Mouse (Mus musculus): ENCODE results near the gene Gstp1.
"Not testable (repeated sequence)": the region's sequence is repeated elsewhere in the genome, so short reads cannot be mapped to it uniquely, and the experiment has no call there.

Gstp1 gene

DNA sequence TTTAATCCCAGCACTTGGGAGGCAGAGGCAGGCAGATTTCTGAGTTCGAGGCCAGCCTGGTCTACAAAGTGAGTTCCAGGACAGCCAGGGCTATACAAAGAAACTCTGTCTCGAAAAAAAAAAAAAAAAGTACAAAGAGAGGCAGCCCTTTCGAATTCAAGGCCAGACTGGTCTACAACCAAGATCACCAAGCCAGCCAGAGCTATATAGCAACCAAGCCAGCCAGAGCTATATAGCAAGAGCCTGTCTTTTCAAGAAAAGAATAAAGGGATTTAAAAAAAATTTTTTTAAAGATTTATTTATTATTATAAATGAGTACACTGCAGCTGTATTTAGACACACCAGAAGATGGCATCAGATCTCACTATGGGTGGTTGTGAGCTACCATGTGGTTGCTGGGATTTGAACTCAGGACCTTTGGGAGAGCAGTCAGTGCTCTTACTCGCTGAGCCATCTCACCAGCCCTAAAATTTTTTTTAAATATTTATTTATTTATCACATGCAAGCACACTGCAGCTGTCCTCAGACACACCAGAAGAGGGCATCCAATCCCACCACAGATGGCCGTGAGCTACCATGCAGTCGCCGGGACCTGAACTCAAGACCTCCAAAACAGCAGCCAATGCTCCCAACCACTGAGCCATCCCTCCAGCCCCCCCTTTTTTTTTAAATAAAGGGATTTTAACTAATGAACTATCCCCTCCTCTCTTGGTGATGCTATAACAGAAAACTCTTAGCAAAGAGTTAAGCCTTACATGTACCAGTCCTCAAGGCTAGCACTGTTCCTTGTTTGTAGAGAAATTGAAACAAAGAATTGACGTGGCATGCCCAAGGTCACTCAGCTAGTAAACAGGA, 22.5 kb upstream of the Gstp1 start:
- not testable (repeated sequence) for DNase-seq

DNA sequence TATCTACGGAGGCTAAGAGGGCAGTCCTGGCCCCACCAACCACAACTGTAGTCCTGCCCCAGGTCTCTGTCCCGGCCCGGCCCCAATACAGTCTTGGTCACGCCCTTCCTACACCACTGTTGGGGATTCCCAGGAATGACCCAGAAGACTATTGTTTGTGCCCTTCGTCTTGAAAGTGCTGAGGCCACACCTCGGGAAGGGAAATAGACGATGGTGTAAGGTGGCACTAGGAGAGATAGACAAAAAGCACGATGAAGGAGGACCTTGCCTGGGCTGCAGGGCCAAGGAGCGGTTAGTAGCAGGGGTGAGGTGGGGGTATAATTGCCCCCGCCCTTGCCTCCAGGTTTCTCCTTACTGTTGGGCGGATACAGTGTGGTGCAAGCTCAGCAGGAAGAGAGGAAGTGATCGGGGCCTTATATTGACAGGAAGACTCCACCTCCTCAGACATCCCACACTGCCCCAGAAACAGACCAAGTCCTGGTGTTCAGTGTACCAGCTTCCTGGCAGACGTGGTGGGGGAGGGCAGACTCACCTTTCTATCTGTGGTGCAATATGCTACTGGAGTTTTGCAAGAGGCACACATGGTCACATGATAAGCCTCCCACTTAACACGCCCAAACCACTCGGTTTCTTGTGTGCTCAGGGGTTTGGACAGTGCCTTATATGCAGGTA, 21.4 kb upstream of the Gstp1 start, which contains the start of gene Gstp3:
Gstp3 (minus strand) TSS at position 501 of the 672 bp plus-strand sequence.
- DNase-seq: peak; percentile 49

DNA sequence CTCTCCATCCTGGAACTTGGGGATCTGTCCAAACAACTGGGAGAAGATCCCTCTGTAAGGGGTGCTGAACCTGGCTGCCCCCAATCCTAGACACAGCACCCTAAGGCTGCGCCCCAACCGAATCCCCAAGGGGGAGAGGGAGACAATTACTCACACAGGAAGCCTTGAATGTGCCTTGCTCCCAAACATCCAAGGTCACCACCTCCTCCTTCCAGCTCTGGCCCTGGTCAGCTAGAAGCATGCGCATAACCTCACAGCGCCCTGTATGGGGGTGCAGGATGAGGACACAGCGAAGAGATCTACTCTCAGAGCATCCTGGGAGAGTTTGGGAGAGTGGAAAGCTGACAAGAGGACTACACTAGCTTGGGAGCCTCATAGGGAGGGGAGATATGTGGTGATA, 20.8 kb upstream of the Gstp1 start:
- no peak for DNase-seq

DNA sequence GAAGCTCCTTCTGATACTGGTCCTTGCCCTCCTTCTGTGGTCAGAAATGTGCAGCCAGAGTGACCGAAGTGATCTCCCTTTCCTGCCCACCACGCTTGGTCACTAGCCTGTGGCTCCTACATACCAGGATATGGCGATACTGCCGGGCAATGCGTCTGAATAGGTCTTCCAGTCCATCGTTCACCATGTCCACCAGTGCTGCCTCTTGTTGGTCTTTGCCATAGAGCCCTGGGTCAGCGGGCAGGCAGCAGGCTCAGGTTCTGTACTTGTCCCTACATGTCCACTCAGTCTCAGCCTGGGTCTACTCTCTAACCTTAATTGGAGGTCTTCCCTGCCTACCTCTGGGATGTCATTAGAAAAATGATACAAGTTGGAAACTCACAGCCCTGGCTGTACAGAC, 20.2 kb upstream of the Gstp1 start:
- no peak for DNase-seq

DNA sequence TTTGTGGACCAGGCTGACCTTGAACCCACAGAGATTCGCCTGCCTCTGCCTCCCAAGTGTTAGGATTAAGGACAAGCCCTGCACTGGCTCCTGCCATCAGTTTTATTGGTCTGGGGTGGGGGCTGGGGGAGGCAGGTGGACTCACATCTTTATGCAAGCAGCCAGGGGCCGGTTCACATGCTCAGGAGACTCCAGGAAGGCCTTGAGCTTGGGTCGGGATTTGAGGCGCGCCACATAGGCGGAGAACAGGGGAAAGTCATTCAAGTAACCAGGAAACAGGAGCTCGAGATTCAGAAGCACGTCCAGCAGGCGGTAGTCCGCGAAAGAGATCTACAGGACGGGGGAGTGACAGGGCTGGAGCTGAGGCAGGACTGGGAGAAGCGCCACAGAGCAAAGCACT, 19.6 kb upstream of the Gstp1 start:
- no peak for DNase-seq

DNA sequence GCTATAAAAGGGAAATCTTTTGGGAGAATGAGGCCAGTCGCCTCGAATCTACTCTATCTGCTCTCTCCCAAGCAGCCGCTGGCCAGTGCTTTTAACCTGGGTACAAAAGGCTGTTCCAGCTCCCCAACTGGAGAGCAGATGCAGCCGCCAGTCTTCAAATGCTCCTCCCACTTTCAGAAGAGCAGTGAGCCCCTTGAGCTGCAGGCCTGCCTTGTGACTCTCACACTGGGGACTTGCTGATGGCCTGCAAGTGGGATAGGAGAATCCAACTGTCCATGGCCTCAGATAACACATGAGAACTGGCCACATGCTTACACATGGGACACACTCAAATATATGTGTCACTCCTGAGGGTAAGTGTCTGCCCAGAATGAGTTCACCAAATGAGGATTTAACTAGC, 18.9 kb upstream of the Gstp1 start:
- no peak for DNase-seq

DNA sequence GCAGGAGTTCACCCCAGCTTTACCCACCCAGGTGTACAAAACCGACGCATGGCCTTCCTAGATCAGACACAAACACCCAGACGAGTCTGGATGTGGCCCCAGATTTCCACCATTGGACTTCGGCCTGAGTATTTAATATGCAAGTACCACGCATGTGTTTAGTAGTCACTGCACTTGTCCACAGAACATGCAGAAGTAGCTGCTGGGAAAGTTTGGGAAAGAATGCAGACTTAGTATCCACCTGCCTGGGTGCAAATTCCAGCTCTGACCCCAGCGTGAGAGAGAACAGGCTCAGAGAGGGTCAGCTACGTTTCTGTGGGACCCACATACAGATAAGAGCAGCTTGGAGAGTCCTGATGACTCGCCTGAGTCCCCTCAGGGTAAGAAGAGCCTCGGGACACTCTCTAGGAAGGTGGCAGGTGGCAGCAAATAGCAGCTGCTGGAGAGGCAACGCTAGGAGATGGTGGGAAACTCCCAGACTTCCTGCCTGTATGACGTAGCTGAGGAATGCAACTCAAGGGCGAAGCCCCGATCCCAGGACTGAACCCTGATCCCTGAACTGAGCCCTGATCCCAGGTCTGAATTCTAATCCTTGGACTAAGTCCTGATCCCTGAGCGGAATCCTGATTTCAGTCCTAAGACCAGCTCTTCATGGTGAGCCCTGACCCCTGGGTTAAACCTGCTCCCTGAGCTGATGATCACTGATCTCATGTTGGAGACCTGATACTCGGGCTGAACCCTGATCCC, 18.3 kb upstream of the Gstp1 start:
- DNase-seq: no peak

DNA sequence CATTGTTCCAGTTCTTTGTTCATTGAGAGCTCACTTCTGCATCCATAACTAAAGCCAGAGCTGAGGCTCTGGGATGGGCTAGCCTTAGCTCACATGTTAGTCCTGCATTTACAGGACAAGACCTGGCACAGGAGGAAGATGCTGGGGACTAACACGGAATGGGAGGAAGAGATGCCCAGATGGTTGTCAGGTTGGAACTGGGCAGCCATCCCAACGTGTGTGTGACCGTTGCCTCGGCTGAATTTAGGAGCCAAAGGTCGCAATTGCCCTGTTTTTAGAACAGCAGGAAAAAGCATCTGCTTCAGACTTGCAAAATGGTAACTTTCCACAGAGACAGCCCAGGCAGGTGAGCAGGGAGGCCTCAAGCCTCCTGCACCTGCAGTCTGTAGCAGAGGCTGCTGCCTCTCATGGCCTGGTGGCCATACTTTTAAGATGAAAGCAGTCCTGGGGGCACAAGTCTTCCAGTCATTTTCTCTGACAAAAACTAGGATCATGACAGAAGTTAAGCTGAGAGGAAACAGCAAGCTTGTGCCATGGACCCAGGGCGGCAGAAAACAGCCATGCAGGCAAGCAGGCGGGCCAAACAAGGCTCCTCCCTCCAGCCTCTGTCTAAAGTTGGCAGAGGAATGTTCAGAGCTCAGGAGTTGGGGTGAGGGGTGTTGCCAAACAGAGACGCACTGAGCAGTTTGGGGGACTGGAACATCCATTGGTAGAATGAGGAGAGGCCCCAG, 17.6 kb upstream of the Gstp1 start:
- DNase-seq: no peak

DNA sequence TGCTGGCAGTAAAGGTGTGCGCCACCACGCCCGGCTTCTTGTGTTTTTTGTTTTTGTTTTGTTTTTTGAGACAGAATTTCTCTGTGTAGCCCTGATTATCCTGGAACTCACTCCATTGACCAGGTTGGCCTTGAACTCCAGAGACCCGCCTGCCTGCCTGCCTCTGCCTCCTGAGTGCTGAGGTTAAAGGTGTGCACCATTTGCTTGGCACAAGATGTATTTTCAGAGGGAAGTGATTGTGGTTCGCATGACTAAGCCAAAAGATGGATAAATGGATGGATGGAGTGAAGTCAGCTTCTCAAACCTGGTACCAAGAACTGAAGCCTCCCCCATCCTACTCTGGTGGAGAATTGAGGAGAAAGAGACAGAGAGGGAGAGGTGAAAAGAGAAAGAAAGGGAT, 16.8 kb upstream of the Gstp1 start:
- no peak for DNase-seq

DNA sequence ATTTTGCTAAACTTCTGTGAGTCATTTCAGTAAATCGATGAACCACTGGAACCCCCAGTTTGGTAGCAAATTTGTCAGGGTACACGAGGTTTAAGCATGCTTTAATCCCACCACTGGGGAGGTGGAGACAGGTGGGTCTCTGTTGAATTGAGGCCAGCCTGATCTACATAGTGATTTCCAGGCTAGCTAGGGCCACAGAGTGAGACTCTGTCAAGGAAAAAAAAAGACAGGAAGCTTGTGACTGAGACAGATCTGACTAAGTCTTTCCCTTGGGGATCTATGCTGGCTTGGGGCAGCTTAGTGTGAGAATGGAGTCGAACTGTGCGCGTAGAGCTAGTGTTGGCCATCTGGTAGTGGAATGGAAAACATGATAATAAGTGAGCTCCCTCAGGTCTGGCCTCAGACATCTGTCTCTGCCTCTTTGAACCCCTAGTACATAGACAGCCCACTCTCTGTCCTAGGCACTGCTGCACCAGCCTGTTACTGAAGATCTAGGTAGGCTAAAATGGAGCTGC, 14.8 kb upstream of the Gstp1 start:
- DNase-seq: no peak

DNA sequence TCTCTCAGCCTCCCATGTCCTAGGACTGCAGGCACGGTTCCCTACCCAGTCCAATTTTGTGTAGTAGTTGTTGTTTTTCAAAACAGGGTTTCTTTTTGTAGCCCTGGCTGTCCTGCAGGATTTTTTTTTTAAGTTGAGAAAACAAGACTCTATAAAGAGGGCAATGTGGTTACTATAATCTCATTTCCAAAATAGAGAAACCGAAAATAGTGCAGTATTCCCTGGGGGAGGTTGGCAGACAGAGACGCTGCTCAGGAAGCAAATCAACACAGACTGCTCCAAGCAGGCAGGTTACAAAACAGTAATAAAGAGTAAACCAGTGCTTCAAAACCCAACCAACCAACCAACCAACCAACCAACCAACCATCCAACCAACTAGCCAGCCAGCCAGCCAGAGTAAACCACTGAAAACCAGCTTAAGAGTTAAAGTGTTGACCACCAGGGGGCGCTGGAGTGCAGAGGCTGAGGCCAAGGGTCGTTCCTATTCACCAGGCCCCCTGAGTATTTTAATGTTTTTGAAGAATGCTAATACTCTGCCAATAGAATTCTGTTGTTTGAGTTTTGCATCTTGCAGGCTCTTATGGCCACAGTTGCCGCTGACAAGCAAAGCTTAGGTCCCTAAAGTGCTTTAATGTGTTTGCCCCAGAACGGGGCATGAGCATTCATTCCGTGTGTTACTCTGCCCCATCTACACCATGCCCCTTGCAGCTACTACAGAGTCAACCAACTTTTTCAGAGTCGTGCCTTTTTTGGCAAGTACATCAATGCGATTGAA, 14.1 kb upstream of the Gstp1 start:
- peak; percentile 93 for DNase-seq

DNA sequence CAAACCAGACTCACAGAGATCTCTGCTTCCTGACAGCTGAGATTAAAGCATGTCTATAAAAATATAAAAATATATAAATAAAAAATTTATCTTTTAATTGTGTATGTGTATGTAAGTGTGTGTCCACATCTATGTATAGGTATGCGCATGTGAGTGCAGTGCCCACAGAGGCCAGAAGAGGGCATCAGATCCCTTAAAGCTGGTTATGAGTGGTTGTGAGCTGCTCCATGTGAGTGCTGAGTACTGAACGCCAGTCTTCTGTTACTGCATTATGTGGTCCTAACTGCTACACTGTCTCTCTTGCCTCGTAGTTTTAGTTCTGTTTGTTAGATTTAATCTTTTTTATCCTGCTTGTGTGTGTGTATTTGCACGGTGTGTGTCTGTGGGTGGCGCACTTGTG, 13.2 kb upstream of the Gstp1 start:
- peak; percentile 52 for DNase-seq

DNA sequence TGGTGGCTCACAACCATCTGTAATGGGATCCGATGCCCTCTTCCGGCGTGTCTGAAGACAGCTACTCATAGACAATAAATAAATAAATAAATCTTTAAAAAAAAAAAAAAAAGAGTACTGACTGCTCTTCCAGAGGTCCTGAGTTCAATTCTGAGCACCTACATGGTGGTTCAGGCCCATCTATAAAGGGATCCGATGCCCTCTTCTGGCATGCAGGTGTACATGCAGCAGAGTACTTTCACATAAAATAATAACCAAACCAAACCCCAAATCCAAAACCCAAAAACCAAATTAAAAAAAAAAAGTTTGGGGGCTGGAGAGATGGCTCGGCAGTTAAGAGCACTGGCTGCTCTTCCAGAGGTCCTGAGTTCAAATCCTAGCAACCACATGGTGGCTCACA, 11.3 kb upstream of the Gstp1 start:
- not testable (repeated sequence) for DNase-seq

DNA sequence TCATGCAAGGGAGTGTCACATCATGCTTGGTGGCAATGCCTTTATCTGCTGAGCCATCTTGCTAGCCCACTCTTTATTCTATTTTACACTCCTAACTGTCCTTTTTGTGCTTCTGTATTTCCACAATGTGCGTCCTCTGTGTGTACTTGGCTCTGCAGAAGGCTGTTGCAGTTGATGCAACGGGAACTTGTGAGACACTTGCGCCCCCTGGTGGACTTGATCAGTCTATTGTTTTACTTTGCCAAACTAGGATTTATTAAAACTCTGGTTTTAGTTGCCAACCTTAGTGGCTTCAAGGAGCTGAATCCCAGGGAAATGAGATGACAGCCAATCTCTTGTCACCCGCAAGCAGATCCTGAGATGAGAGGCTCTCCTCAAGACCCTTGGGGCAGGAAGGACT, 10.1 kb upstream of the Gstp1 start:
- DNase-seq: peak; percentile 94

DNA sequence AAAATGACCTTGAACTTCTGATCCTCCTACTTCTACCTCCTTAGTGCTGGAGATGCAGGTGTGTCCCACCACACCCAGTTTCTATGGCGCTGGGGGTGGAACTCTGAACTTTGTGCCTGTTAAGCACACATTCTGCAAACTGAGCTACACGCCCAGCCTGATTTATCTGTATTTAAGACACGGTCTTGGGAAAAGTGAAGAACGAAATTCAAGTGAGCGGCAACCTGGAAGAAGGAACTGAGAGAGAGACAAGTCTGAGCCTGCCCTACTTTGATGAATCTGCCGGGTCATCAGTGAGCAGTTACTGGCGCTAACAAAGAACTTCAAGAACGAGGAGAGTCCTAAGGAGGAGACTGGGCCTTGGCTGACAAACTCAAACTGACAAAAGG, 9.1 kb upstream of the Gstp1 start:
- no peak for DNase-seq

DNA sequence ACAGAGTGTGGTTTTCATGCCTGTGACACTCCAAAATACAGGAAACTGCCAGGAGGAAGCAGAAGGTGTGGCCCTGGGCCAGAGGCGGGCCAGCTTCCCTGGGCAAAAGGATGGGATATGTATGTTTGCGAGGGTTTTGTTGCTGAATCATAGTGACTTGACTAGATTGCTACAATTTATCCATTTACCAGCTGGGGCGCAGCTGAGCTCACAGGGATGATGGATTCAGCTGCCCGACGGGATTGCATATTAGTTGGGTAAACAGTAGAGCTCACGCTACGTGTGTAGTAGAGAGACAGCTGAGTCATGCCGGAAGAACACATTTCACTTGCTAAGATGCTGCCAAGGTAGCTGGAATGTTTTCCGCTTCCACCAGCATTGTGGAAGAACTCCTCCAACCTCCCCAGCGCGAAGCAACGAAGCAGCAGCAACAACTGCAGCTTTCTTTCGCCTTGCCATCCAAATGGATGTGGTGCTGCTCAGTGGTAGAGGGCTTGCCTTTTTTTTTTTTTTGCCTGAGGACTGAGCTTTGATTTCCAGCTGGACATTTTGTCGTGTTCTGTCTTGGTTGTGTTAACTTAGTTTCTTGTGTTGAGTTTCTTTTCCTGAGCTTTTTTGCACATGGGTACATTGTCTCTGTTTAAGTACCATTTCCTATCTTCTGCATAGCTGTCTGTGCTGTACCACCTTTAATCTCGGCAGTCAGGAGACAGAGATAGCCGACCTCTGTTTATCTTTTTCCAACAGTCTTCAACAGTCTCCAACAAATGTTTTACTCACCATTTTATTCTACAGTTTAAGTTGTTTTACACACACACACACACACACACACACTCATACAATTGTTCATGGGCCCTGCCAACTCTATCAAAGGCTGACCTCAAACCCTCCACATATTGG, 8.4 kb upstream of the Gstp1 start, which contains the start of gene Gstp2:
Gstp2 (minus strand) TSS at position 58 of the 900 bp plus-strand sequence.
- no peak for DNase-seq

DNA sequence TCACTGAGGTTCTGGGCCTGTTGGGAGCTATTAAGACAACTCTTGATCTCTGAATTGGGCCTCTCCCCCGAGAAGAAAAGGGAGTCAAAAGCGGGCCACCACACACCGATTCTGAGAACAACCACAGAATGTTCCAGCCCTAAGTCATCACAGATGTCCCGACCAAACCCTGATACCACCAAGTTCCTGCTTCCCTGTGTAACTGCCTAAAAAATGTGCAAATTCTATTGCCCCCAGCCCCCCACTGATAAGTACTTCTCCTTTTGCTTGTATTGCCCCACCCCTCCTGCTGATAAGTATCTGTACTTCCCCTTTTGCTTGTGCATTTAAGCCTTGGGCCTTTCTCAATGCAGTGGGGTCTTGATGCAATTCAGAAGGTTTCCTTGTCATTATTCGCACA, 6.3 kb upstream of the Gstp1 start:
- not testable (repeated sequence) for DNase-seq

DNA sequence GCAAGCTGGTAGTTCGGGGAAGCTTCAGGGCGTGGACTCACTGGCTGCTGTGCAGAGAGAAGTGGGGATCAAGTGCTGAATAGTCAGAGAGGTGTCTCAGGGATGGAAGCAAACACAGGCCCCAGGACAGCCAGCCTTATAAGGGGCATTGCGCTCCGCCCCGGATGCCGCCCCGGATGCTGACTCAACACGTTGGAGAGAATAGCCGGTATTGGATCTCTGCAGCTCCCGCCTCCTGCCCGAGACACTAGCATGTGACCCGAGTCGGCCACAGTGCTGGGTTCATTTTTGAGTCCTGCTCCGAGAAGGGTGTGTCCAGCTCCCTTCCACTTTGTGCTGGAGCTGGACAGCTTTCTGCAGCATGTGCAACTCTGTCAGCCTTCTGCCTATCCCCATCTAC, 4.3 kb upstream of the Gstp1 start:
- no peak for DNase-seq

DNA sequence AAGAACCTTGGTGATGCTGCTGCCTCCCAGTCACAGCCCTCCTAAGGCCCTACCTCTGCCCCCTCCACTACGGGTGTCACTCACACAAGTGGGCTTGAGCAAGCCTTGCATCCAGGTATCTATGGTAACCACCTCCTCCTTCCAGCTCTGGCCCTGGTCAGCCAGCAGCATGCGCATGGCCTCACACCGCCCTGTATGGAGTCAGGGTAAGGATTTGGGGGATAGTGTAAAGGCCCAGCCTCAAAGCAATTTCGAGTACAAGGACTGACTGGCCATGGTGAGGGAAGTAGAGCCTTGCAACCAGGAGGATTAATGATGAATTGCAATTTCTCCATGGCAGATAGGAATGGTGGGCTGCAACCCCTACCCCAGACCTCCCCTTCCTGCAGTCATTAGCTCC, 3.7 kb upstream of the Gstp1 start:
- DNase-seq: not testable (repeated sequence)

DNA sequence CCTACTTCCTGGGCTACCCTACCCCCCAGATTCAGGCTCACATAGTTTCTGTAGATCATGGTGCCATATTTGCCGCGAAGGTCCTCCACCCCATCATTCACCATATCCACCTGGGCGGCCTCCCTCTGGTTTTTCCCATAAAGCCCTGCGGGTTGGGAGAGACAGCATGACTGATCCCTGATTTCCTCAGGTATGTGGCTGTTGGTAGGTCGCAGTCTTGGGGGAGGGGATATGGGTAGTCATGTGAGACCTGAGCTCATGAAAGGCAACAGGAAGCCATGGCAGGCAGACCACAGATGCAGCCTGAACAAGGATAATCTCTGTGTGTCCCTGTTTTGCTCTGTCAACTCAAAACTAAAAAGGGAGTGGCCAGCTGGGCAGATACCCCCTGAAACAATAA, 3.2 kb upstream of the Gstp1 start:
- DNase-seq: not testable (repeated sequence)
